Mouse (Mus musculus): ENCODE data around the gene Rtn4ip1.
"Not testable (repeated sequence)": the region's sequence is repeated elsewhere in the genome, so short reads cannot be mapped to it uniquely, and the experiment has no call there.

Gene Rtn4ip1

DNA sequence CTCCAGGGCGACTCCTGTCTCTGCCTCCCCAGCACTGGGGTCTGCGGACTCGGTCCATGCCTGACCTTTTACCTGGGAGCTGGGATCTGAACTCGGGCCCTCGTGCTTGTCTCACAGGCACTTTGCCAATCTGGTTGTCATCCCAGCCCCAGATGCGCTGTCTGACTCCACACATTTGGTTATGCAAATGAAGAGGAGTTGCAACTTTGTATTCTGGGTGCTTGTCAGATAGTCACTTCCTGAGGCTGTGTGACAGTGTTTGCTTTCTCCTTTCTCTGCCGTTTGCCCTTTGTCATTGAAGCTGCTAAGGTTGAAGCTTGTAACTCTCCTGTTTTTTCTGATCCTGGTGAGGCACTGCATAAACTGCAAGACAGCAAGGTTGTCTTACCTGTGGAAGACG lies 26.1 kb downstream of the Rtn4ip1 start:
- DNase-seq (ENCODE audit: low read depth, low spot score): no peak

DNA sequence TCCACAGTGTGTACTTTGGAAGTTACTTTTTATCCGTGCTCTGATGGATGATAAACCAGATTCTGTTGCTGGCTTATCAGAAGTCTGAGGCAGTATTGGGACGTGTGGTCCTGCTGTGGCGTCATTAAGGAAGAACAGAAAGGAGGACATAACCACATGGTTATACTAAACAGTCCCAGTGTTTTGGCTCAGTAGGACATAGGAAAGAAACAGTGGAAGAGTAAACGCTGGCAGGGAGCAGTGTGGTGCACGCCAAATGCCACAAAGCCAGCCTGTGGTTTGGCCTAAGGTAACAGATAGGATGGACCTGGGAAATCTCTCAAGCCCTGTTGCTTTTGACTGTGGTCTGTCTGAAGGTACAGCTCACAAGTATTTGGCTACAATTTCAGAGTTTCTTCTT lies 27.0 kb downstream of the Rtn4ip1 start:
- no peak for DNase-seq (ENCODE audit: low read depth, low spot score)

DNA sequence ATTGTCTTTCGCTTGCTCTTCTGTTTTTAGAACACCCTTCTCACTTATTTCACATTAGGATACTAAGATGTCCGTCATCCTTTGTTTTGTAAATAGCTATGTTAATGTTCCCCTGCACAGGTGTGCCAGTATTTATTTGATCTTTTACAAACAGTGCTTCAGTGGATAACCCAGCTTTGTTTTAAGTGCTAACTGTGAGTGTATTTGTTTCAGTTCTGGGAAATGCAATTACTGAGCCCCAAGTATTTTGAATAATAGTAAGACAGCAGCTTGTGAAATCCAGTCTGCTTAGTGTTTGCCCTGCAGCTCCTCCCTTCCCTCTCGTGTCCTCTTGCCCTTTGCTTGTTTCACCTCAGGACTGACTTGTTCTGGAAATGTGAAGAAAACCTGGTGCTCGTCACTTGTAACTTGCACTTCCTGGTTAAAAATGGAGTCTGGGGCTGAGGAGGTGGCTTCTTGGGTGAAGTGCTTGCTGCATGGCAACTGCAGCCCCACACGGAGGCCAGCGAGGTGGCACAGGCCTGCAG lies 37.6 kb downstream of the Rtn4ip1 start:
- no peak for DNase-seq (ENCODE audit: low read depth, low spot score)

DNA sequence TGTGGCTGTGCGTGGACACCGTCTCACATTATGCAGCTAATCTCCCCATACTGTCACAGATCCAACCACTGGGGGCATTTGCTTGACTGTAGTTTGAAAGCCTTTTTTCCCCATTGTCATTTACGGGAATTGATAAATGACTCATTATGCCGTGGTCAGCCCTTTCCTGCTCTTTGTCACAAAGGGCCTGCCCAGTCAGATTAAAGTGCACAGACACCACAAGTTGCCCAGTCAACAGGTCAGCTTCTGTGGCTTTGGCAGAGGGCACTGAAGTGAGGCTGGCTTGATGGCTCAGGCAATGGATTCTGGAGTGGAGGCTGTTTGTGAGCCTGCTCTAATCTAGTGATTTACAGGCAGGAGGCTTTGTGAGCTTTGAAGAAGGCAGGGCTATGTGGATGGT lies 42.1 kb downstream of the Rtn4ip1 start:
- no peak for DNase-seq (ENCODE audit: low read depth, low spot score)

DNA sequence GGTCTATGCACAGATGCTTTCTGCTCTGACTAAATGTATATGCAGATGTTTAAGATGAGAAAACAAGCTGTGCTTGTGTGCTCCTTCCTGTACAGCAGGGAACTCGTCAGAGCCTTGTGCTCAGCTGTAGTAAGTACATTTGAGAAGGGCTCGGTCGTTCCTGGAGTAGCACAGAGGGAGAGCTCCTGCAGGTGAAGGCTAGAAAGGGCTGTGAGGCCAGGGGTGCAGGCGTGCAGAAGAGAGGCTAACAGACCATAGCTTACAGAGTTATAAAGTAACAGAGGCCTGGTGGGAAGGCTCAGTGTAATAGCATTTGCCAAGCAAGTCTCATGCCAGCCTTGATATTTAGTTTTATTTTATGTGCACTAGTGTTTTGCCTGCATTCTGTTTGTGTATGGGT lies 43.8 kb downstream of the Rtn4ip1 start:
- DNase-seq (ENCODE audit: low read depth, low spot score): no peak

DNA sequence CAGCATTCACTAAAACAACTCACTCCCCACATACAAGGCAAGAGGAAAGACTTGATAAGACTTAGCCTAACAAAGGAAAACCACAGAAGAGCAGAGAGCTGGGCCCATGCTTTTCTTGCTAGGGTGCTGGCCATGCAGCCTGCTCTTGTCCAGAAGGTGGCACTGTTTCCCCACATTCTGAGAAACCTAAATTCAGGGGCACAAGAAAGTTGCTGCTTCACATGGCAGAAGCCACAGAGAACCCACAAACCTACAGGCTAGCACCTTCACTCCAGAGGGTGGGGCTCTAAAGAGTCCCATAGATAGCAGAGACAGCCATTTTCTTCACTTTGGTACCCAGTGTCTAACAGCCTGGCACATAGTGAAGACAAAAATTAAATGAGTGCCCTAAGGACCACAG lies 52.3 kb downstream of the Rtn4ip1 start:
- peak; percentile 41 for DNase-seq (ENCODE audit: low read depth, low spot score)

DNA sequence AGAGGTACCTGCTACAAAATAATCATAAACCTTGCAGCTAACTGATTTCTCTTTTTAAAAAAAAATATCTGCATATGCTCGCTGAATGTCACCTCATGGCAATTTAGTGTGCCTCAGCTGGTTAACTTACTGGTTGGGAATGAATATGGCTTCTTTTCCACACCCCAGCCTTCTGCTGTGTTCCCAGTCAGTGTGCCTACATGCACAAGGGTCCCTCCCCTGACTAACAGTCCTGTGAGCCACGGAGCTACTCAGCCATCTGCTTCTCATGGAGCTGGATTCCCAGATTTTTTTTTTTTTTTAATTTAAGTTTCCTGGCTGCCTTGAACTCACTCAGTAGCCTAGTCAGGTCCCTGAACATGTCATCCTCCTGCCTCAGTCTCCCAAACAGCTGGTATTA lies 63.3 kb downstream of the Rtn4ip1 start:
- DNase-seq (ENCODE audit: low read depth, low spot score): no peak

DNA sequence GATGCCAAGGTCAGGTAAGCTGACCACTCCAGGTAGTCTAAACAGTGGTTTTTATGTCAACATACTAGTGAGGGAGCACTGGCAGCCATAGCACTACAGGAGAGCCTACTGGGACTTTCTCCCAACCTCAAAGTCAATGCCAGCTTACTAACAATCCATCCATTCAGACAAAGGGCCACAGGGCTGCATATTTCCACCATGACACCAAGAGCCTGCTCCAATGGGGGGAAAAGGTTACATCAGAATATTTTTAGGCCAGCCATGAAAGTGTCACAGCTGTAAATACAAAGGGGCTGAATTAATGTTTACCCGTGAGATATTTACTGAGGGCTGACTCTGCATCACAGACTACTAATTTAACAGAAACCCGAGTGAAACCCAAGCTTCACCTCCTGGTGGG lies 71.6 kb downstream of the Rtn4ip1 start:
- no peak for DNase-seq (ENCODE audit: low read depth, low spot score)

DNA sequence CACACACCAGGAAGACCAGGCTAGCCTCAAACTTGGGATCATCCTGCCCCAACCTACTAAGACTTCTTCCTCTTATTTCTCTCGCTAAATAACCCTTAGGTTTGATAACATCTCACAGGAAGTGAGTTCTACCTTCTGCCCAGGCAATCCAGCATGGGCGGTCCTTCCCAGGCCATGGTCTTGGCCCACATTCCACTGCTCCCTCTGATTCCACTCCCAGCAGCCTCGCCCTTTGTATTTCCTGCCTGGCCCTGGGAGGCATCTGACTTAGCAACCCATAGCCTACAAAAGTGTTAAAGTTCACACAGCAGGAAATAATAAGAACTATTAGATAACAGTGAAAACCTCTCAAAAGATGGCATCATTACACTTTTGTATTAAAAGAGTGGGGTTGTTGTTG lies 75.7 kb downstream of the Rtn4ip1 start:
- no peak for DNase-seq (ENCODE audit: low read depth, low spot score)

DNA sequence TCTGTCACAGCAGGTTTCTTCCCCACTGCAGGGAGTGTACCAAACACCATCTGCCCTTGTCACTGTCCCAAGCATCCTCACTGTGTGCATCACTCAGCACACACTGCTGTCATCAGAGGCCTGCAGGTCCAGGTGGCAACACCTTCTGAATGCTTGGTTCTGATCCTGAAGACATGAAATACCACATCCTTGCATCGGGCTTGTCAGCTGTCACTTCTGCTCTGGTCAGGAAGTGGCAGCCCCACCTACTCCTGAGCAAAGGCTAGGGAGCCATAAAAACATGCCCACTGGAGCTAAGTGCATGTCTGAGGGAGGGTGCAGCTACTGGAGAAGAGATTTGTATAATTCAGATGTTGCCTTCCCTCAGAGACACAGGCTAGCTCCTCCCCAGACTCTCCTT lies 78.5 kb downstream of the Rtn4ip1 start:
- DNase-seq (ENCODE audit: low read depth, low spot score): no peak

DNA sequence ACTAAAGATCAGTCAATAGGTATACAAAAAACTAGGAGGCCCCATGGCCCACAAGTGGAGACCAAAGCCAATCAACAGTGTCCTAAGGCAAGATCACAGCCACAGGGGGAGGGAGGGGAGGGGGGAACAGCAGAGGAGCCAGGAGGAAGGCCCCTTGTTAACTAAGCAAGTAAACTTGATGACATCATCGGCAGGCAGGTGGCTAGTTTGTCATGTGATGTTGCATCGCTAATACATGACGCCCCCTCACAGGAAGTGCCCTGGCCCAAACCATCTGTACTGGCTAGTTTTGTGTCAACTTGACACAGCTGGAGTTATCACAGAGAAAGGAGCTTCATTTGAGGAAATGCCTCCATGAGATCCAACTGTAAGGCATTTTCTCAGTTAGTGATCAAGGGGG lies 79.1 kb downstream of the Rtn4ip1 start:
- not testable (repeated sequence) for DNase-seq (ENCODE audit: low read depth, low spot score)

DNA sequence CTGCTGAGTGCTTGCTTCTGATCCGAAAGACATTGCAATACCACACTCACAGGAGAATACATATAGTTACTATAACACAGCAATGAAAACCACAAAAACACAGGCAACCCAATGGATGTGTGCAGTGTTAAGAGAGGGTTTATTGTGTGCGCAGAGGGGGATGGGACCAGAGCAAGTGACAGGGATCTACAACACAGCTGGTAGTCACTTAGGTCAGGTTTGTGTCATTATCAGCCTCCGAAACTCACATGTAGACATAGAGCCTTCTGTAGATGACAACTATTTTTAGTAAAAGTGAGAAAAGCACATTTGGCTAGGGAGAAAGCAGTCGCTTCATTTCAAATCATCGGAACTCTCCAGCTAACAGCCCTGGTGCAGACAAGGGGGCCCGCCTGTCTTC lies 80.9 kb downstream of the Rtn4ip1 start:
- no peak for DNase-seq (ENCODE audit: low read depth, low spot score)

DNA sequence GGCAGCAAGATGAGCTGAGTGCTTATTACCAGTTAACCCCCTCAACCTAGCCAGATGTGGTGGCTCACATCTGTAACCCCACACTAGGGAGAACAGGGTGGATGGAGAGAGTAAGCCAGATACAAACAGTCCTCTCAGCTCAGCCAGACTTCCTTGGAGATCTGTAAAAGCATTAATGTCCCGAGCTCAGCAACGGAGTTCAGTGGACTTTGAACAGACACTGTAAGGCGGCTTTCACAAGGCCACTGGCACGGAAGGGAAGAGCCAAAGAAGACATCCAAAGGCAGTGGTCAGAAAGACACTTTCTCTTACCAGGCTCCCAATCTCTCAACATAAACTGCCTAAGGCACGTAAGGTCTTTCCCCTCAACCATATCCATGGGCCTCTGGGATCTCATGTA lies 81.6 kb downstream of the Rtn4ip1 start:
- DNase-seq (ENCODE audit: low read depth, low spot score): no peak

DNA sequence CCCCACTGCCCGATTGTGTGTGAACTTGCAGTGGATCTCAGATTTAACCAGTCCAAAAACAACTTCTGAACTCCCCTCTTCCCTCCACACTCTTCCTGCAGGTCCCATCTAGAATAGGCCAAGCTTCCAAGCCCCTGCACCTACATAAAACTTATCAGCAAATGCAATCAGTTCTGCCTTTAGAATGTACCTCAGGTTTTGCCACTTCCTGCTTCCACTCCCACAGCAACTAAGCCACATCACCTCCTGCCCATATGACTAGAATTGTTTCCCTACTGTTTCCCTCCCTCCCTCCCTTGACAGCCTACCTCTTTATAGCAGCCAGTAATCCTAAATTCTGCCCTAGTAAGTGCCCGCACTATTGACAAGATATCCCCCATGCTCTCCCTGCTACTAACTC lies 82.3 kb downstream of the Rtn4ip1 start:
- no peak for DNase-seq (ENCODE audit: low read depth, low spot score)

DNA sequence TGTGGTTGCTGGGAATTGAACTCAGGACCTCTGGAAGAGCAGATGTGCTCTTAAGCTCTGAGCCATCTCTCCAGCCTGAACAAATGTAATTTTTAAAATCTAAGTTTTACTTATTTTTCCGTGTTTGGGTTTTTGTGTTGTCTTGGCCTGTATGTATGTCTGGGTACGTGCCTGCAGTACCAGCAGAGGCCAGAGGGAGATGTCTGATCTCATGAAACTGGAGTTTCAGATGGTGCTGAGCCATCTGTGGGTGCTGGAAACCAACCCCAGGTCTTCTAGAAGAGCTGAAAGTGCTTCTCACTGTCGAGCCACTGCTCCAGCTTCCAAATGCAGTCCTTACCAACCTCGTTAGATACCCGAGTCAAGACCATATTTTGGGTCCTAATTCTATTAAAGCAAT lies 89.7 kb downstream of the Rtn4ip1 start:
- no peak for DNase-seq (ENCODE audit: low read depth, low spot score)

DNA sequence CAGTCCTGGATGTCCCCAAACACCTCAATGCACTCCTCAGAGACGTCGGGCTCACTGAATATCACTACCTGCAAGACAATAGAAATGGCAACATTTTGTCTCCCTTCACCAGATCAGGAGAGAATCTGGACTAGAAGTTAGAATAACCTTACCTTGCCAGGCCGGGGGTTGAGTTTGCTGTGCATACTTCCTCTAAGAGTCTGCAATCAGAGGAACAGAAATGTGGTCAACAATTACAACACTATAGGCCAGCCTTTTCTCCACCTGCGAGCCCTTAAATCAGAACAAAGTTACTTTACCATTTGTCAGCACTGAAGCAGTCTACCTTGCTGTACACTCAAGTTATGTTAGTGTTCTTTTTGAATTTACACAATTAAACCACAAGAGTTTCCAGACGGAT lies 90.9 kb downstream of the Rtn4ip1 start:
- no peak for DNase-seq (ENCODE audit: low read depth, low spot score)

DNA sequence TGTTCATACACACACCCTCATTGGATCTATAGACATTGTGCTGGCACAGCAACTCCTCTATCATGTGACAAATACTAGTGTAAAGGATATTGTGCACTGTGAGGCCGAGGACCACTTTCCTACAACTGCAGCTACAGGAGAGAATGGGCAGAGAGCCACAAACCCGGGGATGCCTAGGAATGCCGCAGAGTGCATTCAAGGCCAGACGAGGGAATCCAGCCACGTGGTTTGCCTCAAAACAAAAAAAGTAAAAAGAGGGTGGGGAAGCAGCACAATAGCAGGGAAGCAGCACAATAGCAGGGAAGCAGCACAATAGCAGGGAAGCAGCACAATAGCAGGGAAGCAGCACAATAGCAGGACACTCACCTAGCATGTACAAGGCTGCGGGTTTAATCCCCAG lies 91.6 kb downstream of the Rtn4ip1 start:
- DNase-seq (ENCODE audit: low read depth, low spot score): no peak

DNA sequence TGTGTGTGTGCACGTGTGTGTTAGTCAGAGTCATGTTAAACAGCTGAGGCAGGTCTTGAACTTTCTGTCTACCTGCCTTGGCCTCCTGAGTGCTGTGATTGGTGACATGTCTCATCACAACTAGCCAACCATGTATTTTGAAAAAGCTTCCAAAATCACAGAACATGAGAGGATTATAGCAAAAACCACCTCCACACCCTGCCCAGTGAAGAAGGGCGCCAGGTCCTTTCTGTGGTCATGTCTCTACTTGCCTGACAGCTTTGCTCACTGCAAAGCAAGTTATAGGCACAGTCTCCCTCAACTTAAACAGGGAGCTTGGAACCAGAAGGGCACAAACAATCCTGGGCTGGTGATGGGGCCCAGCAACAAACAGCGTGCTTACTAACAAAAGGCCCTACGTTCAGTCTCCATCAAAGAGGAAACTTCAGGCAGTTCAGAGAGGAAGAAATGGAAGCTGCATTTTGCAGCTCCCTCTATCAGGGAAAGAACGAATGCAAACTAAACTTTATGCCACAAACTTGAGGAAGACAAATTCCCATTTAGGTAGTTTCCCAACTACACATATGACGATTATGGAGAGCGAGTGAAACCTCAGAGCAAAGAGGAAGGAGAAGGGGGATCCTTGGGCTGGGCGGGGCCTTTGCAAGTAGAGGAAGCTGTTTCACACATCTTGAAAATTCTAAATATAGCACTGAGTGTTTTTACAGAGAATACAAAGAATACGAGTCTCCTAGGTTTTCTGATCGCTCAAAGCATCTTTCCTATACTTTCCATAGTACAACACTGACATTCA lies 94.4 kb downstream of the Rtn4ip1 start:
- DNase-seq (ENCODE audit: low read depth, low spot score): no peak

DNA sequence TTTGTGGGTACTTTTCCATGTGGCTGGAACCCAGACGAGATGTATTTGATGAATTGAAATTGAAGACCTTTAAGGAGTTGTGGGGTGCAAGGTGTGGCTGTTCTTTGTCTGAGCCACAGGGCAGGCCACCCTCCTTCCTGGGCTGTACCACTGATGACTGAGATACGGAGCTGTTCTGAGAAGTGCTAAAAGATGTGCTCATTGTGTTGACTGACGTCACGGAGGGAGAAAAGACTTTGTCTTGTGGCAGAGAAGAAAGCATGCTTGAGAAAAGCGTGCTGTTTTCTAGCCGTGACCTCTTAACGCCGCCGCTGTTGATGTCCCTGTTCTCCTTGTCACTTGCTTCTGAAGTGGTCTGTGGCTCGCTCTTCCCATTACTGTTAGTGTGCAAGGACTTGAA lies 95.7 kb downstream of the Rtn4ip1 start:
- DNase-seq (ENCODE audit: low read depth, low spot score): no peak

DNA sequence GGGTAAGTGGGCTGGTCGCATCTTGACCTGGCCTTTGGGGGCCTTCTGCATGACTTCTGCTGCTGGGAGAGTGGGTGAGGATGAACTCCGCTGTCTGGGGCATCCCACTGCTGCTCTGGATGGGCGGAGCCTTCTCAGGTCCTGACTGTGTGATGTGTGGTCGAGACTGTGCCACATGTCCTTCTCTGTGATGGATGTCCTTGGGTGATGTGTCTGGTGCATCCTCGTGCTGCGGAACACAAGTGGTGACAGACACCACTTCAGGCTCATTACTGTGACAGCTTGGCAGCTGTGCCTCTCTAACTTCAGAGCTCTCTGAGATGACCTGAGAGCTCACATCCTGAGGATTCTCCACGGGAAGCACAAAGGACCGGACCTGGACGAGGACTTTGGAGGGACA lies 96.4 kb downstream of the Rtn4ip1 start:
- no peak for DNase-seq (ENCODE audit: low read depth, low spot score)

DNA sequence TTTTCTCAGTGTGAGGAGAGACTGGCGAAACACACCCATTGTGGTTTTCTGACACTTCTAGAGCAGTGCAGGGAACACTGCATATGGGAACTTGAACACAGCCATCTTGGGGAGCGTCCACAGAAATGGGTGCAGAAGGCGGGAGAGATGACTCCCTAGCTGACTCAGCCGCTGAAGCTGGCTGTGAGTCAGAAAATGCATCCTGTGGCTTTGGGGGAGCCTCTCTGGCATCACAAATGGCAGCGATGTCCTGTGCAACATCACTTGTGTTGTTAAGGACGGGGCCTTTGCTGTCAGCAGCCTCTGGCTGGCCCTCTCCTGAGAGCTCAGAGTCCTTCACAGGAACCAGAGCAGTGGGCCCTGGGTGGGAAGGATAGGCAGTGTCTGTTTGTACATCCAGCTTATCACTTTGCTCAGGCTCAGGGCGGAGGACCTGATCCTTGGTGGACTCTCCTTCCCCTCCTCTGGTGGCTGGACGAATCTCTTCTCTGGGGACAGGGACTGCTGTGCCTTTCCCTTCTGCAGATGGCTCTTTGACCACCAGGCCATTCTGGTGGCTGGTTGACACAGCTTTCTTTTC lies 97.0 kb downstream of the Rtn4ip1 start:
- no peak for DNase-seq (ENCODE audit: low read depth, low spot score)

DNA sequence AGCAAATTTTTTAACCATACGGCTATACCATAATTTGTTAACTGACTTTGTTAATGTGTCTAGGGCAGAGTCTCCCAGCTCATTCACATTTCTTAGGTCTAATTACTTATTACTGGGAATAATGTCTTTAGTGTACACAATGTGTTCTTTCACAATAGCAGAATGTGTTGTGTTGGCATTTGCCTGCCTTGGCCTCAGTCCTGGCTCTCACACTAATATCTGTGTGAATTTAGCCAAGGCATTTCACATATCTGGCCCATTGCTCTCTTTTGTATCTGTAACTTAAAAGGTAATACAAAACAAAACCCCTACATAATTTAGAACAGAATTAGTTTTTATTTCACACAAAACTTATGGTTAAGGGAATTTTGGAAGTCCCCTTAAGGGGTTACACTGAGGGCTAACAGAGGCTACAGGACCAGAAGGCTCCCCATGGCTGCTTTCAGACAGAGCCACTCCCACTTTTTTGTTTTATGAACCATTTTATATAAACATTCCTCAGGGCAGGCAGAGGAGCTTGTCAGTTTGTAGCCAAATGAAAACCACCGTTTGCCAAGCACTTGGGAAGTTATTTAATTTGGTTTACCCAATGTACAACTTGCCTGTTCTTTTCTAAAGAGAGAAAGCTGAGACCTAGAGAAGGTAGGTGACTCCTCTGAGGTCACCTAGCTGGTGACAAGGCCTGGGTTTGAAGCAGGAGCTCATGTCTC lies 98.7 kb downstream of the Rtn4ip1 start:
- DNase-seq (ENCODE audit: low read depth, low spot score): no peak

All from telencephalon, adult 2 months (tissue).